Mouse (Mus musculus): ENCODE data around the gene Tsfm.

Gene Tsfm

GRCm38 (mm10) chr10:126962271-126962965 is 68.2 kb downstream of the Tsfm start:
- ATAC-seq (ENCODE audit: low TSS enrichment) = peak; percentile 53

DNA sequence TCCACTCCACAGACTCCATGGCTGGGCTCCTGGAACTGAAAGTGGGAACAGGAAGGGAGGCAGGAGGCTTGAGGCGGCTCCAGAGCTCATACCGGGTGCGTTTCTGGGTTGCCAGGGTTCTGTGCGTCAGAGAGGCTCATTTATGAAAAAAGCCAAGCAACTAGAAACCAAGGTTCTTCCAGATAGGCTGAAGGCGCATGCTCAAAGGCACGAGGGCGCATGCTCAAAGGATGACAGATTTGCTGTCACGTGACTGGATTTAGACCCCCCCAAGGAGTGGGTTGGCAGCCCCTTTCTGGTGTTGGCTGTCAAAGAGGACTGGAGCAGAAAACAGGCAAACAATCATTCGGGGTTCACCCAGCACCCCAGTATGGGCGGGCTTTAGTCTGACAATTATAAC is 68.9 kb downstream of the Tsfm start:
- ATAC-seq (ENCODE audit: low TSS enrichment) = no peak

Measured in frontal cortex, adult (tissue).